Mouse (Mus musculus): ENCODE results near the gene Hba-x.
"Not testable (repeated sequence)": the region's sequence is repeated elsewhere in the genome, so short reads cannot be mapped to it uniquely, and the experiment has no call there.

Hba-x gene

GRCm38 (mm10) chr11:32250880-32251763 is 25.1 kb upstream of the Hba-x start:
- ATAC-seq (ENCODE audit: low TSS enrichment) = peak; percentile 70

GRCm38 (mm10) chr11:32253121-32253520 is 23.1 kb upstream of the Hba-x start:
- no peak for ATAC-seq (ENCODE audit: low TSS enrichment)

GRCm38 (mm10) chr11:32256146-32256545 is 20.1 kb upstream of the Hba-x start:
- ATAC-seq (ENCODE audit: low TSS enrichment) = no peak

- ATAC-seq (ENCODE audit: low TSS enrichment) = no peak
These were observed 19.6 kb upstream of the Hba-x start for GRCm38 (mm10) chr11:32256566-32256965.

GRCm38 (mm10) chr11:32262674-32263415 is 13.4 kb upstream of the Hba-x start:
- no peak for ATAC-seq (ENCODE audit: low TSS enrichment)

GRCm38 (mm10) chr11:32265117-32265738 is 11.0 kb upstream of the Hba-x start:
- ATAC-seq (ENCODE audit: low TSS enrichment) = no peak

GRCm38 (mm10) chr11:32266194-32266593 is 10.0 kb upstream of the Hba-x start:
- no peak for ATAC-seq (ENCODE audit: low TSS enrichment)

GRCm38 (mm10) chr11:32266776-32267175 is 9.4 kb upstream of the Hba-x start:
- ATAC-seq (ENCODE audit: low TSS enrichment) = no peak

- peak; percentile 99 for ATAC-seq (ENCODE audit: low TSS enrichment)
These were observed 8.9 kb upstream of the Hba-x start, which contains the start of gene Nprl3 for GRCm38 (mm10) chr11:32267188-32267884. Gene Nprl3 (minus strand): TSS chr11:32267707.

GRCm38 (mm10) chr11:32267964-32268363 is 8.2 kb upstream of the Hba-x start:
- no peak; the same call in 1 of the 2 replicates for ATAC-seq (ENCODE audit: low TSS enrichment)

GRCm38 (mm10) chr11:32268952-32269351 is 7.2 kb upstream of the Hba-x start:
- no peak for ATAC-seq (ENCODE audit: low TSS enrichment)

- no peak for ATAC-seq (ENCODE audit: low TSS enrichment)
These were observed 5.0 kb upstream of the Hba-x start for GRCm38 (mm10) chr11:32271178-32271577.

GRCm38 (mm10) chr11:32277736-32278457 is 1.7 kb downstream of the Hba-x start:
- ATAC-seq (ENCODE audit: low TSS enrichment) = no peak

- ATAC-seq (ENCODE audit: low TSS enrichment) = no peak
These were observed 2.3 kb downstream of the Hba-x start for GRCm38 (mm10) chr11:32278458-32278957.

GRCm38 (mm10) chr11:32280646-32281045 is 4.4 kb downstream of the Hba-x start:
- ATAC-seq (ENCODE audit: low TSS enrichment) = no peak

- ATAC-seq (ENCODE audit: low TSS enrichment) = no peak
These were observed 5.4 kb downstream of the Hba-x start for GRCm38 (mm10) chr11:32281416-32282144.

- not testable (repeated sequence) for ATAC-seq (ENCODE audit: low TSS enrichment)
These were observed 7.0 kb downstream of the Hba-x start, which contains the start of gene Hba-a1 for GRCm38 (mm10) chr11:32283091-32283777. Gene Hba-a1 (plus strand): TSS chr11:32283511.

- not testable (repeated sequence) for ATAC-seq (ENCODE audit: low TSS enrichment)
These were observed 8.4 kb downstream of the Hba-x start for GRCm38 (mm10) chr11:32284582-32284981.

GRCm38 (mm10) chr11:32285031-32285775 is 9.0 kb downstream of the Hba-x start:
- no peak for ATAC-seq (ENCODE audit: low TSS enrichment)

All from frontal cortex, adult (tissue).